Mouse (Mus musculus) bone marrow, adult 2 months (tissue): ENCODE measurements around the gene B3galnt1.

Source experiments
- CTCF ChIP-seq: fragments of 200-500 bp; IDR thresholded peaks from 2 replicates; pipeline ENCODE4 v1.5.1; 2011; ENCODE audit warnings: low read length, control low read depth; ENCODE audit not compliant: control insufficient read depth, insufficient read depth
- POLR2A ChIP-seq: fragments of 200-500 bp; IDR thresholded peaks from 2 replicates; pipeline ENCODE4 v1.6.1; 2011; ENCODE audit warnings: low read depth, mild to moderate bottlenecking, control low read depth, low read length, borderline replicate concordance; ENCODE audit not compliant: control insufficient read depth

DNA sequence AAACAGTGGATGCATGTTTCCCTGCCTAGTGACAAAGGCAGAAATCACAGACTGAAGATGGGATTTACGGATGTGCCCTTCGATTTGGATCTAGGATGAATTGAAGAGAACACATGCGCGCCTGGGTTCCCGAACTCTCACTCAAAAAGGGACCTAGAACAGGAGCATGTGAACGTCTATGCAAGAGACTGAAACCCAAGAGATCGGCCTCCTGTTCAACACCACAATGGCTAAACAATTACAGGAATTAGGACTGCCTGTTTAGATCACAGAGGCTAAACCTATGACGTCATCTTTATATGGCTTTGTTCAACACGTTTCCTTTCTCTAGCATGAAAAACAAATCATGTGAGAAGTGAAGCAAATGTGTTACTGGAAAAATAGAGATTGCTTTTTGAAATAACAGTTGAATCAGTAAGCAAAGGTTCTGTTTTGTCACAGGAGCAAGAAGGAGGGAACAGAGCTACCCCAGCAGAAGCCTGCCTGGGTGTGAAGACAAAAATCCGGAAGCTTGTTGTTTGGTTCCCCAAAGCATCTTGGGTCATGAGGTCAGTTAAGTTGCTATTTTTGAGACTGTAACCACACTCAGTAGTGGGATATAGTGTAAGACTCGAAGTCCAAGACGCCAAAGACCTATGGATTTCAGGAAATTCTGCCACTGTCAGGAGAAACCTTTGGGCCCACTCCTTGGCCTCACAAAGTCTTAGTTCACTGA is 35.1 kb upstream of the B3galnt1 start:
- TF ChIP-seq CTCF (no peak), POLR2A (no peak)
